Mouse (Mus musculus) G1E (cell line): Measurements from ENCODE around the gene Dohh. TPM values are rescaled to one million over a fixed set of nuclear protein-coding genes. Genes with fewer than 3 reads are reported as not detected.

Experiments used
- ATAC-seq: 2 replicates; pipeline ENCODE4 v1.8.0; 2016; ENCODE audit warnings: mild to moderate bottlenecking; ENCODE audit not compliant: insufficient number of reproducible peaks, poor library complexity, low FRiP score, severe bottlenecking; ENCODE audit errors: extremely low read depth
- DNase-seq: peaks from one replicate; pipeline ENCODE4 v3.0.0; 2012; ENCODE audit warnings: low spot score
- H3K27me3 ChIP-seq: 2 replicates; pipeline ENCODE4 v1.6.1; 2012; ENCODE audit warnings: mild to moderate bottlenecking, low read length, inconsistent platforms; ENCODE audit not compliant: insufficient read depth
- H3K36me3 ChIP-seq: replicated peaks from 2 replicates; pipeline ENCODE3; 2012; ENCODE audit warnings: mild to moderate bottlenecking, inconsistent platforms
- H3K4me1 ChIP-seq: 2 replicates; pipeline ENCODE4 v1.6.1; 2012; ENCODE audit warnings: low read depth, low read length, inconsistent platforms, mixed read lengths; ENCODE audit not compliant: insufficient read depth
- H3K4me3 ChIP-seq: 2 replicates; pipeline ENCODE4 v1.5.1; 2012; ENCODE audit warnings: low read depth, mild to moderate bottlenecking, inconsistent platforms, low read length, moderate library complexity, mixed read lengths
- H3K9me3 ChIP-seq: replicated peaks from 2 replicates; pipeline ENCODE4 v1.6.1; 2012; ENCODE audit warnings: inconsistent platforms
- CTCF ChIP-seq: IDR thresholded peaks from 2 replicates; pipeline ENCODE4 v1.5.1; 2012; ENCODE audit warnings: low read depth, low read length, inconsistent platforms, mixed read lengths
- GATA1 ChIP-seq: IDR thresholded peaks from 2 replicates; pipeline ENCODE4 v1.6.1; 2012; ENCODE audit warnings: borderline replicate concordance, low read length, inconsistent platforms, mixed read lengths
- GATA2 ChIP-seq: IDR thresholded peaks from 2 replicates; pipeline ENCODE4 v1.6.1; 2012; ENCODE audit warnings: low read depth, low read length, inconsistent platforms, borderline replicate concordance
- POLR2AphosphoS5 ChIP-seq: IDR thresholded peaks from 2 replicates; pipeline ENCODE4 v1.6.1; 2012; ENCODE audit warnings: low read depth, low read length, inconsistent platforms; ENCODE audit not compliant: insufficient replicate concordance
- TAL1 ChIP-seq: conservative IDR thresholded peaks from 2 replicates; pipeline ENCODE4 v1.6.1; 2012; ENCODE audit warnings: low read depth, low read length, inconsistent platforms, mixed read lengths
- polyA plus RNA-seq: library from polyadenylated mRNA; stranded (reverse); fragments of >175 nt; gene quantifications from 2 replicates; pipeline ENCODE4 v1.2.3, GENCODE M21; 2012
- total RNA-seq, 2 experiments: library from RNA; stranded (forward) in 1 of 2; stranded (reverse) in 1 of 2; fragments of 200-1000 nt in 1 of 2; fragments of >200 nt in 1 of 2; fragmentation: Nextera tagmentation in 1 of 2; gene quantifications; 2 replicates each; pipeline ENCODE4 v1.2.3; 2014 to 2017

Dohh gene
- 9.6 and 11.9 TPM in 2 replicates for total RNA-seq (2014; fragmentation: Nextera tagmentation)
- total RNA-seq (2017), result 60.4 and 69.7 TPM in 2 replicates
- polyA plus RNA-seq, result 186 and 220 TPM in 2 replicates

GRCm38 (mm10) chr10:81383802-81384604 is at the start of gene Dohh, which contains the start of gene Gm48551:
Dohh (plus strand) TSS chr10:81384428.
Gm48551 (plus strand) TSS chr10:81384466.
- no peaks in the 10 kb centered on the region for H3K27me3 ChIP-seq
- H3K9me3 ChIP-seq, result no peaks in the 10 kb centered on the region
- H3K36me3 ChIP-seq, result peaks cover 38% of the 10 kb centered on the region
- DNase-seq, result peak; percentile 94
- TF ChIP-seq CTCF (no peak), GATA1 (no peak), POLR2AphosphoS5 (no peak), TAL1 (no peak), GATA2 (no peak)
- peak within 1 kb of the TSS; percentile 97 for H3K4me3 ChIP-seq
- peaks cover 79% of the 10 kb centered on the region for H3K4me1 ChIP-seq
- ATAC-seq, result peak; percentile 80

DNA sequence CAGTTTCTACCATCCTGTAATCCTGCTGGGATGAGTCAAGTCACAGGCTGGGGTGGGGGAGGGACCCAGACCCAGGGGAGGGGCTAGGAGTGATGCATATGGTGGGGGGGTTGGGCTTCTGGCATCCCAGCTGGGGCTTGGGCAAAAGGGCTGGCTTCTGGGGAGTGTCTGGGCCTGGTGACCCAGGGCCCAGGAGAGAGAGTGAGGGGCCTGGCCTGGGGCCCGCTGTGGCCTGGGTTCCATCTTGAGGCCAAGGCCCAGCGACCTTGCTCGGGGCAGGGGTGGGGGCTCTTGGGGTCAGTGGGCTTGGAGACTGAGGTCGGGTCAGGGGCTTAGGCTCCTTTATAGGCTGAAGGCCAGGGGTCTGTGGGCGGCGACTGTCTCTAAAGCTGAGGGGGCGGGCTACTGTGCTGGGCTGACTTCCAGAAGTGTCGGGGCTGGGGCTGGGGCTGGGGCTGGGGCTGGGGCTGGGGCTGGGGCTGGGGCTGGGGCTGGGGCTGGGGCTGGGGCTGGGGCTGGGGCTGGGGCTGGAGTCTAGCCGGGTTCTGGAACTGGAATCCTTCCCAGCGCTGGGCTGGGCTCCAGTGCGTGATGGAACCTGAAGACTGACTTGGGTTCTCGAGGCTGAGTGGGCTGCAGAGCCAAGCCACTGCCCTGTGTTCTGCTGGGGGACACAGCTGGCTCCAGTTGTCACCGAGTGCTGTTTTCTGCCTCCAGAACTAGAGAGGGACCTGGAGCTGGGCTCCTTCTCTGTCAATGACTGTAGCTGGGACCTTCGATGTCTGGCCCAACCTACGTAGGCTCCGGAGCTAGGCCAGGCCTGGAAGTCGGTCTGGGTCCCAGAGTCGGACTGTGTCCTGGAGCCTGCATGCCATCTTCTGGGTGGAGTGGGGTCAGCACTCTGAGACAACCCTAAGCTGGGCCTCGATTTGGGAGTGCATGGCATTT is 48.6 kb upstream of the Dohh start:
- Histone ChIP-seq H3K36me3 (no peaks in the 10 kb centered on the region), H3K4me1 (peaks cover 20% of the 10 kb centered on the region), H3K4me3 (no peak overlapping the region), H3K9me3 (0 out of 2 replicates have a peak, but pooled peaks cover 3% of the 10 kb centered on the region), H3K27me3 (peaks cover 47% of the 10 kb centered on the region)
- no peak for TF ChIP-seq TAL1
- no peak for TF ChIP-seq CTCF
- TF ChIP-seq POLR2AphosphoS5, result no peak
- TF ChIP-seq GATA2, result no peak
- no peak for TF ChIP-seq GATA1
- ATAC-seq (no peak), DNase-seq (no peak)

DNA sequence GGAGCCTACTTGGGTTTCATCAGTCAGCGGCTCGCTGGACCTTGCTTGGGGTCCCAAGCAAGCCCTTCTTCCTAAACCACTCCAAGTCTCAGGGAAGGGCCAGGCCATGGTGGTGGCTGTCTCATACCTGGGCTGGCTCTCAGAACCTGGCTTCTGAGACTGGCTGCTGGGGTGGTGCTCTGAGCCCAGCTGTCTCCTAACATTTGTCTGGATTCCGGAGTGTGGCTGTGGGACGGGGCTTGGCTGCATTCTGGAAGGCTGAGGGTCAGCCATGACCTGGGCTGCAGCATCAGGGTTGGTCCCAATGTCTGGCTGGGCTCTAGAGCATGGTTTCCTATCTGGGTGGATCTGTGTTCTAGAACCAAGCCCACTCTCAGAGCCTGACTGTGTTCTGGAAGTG is 47.7 kb upstream of the Dohh start:
- TF ChIP-seq GATA1 (no peak), TAL1 (no peak), CTCF (no peak), POLR2AphosphoS5 (no peak), GATA2 (no peak)
- DNase-seq (no peak), ATAC-seq (no peak)
- H3K9me3 ChIP-seq, result 0 out of 2 replicates have a peak, but pooled peaks cover 3% of the 10 kb centered on the region
- H3K36me3 ChIP-seq, result no peaks in the 10 kb centered on the region
- H3K27me3 ChIP-seq, result peaks cover 47% of the 10 kb centered on the region
- H3K4me1 ChIP-seq, result peaks cover 28% of the 10 kb centered on the region
- H3K4me3 ChIP-seq, result no peak overlapping the region

DNA sequence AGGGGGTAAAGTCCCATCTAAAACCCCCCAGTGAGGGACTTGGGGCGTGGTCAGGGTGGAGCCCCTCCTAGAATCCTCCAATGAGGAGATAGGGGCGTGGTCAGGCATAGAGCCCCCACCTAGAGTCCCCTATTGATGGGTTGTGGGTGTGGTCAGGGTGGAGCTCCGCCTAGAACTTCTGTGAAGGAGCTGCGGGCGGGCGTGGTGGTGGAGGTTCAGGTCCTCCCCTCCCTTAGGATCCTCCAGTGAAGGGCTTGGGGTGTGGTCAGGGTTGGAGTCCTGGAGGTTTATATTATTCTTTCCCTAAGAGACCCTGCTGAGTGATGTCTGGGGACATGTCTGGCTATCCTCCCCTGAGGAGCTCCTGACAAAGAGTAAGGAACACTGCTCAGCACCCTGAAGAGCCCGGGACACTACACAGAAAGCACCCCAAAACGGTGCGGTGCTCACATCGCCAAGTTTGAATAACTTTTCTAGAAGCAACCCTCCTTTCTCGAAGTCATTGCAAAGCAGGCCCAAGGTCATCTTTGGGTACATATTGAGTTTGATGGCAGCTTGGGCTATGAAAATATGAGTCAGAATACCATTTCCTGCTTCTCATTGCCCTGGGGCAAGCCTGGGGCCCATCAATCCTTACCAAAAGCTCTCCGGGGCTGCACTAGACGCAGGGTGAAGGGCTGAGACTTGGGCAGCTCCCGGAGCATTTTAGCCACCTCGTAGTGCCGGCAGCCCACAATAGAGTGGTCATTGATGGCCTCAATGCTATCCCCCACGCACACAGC is 43.5 kb upstream of the Dohh start:
- Histone ChIP-seq H3K4me1 (peaks cover 33% of the 10 kb centered on the region), H3K36me3 (peaks cover 7% of the 10 kb centered on the region), H3K27me3 (peaks cover 42% of the 10 kb centered on the region), H3K9me3 (peaks cover 11% of the 10 kb centered on the region; the same call in 1 of the 2 replicates), H3K4me3 (no peak overlapping the region)
- ATAC-seq (no peak), DNase-seq (no peak)
- no peak for TF ChIP-seq GATA1
- TF ChIP-seq POLR2AphosphoS5, result no peak
- TF ChIP-seq TAL1, result no peak
- TF ChIP-seq GATA2, result no peak
- no peak for TF ChIP-seq CTCF

DNA sequence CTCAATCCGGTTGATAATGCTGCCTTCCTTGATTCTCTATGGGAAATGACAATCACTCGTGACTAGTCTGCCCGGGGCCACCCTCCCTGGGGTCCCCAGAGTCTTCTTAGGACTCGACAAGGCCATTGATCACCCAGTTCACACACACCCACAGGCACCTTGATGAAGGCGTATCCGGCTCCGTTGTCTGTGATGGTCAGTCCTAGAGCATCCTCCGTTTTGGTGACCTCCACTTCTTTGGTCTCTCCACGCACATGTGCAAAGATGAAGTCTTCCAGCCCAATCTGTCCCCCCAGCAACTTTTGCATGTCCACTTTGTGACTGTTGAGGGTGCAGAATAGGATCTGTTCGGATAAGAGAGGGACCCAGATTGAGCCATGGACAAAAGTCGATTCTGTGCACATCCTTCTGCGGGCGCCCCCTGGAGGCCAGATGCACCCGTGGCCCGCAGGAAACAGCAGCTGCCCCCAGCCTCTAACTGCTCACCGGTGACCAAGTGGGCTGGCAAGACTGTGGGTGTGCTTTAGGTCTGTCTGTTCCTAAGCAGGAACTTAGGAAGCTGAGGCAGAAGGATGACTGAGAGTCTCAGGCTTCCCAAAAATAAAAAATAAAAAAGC is 42.8 kb upstream of the Dohh start:
- Histone ChIP-seq H3K4me1 (peaks cover 31% of the 10 kb centered on the region), H3K27me3 (peaks cover 36% of the 10 kb centered on the region), H3K36me3 (peaks cover 14% of the 10 kb centered on the region), H3K4me3 (no peak overlapping the region), H3K9me3 (peaks cover 11% of the 10 kb centered on the region; the same call in 1 of the 2 replicates)
- peak; percentile 59 for DNase-seq
- ATAC-seq, result no peak
- TF ChIP-seq TAL1, result no peak
- peak; percentile 59; the same call in 1 of the 2 replicates for TF ChIP-seq CTCF
